Mouse (Mus musculus): ENCODE measurements around the gene Catsper1.

DNA sequence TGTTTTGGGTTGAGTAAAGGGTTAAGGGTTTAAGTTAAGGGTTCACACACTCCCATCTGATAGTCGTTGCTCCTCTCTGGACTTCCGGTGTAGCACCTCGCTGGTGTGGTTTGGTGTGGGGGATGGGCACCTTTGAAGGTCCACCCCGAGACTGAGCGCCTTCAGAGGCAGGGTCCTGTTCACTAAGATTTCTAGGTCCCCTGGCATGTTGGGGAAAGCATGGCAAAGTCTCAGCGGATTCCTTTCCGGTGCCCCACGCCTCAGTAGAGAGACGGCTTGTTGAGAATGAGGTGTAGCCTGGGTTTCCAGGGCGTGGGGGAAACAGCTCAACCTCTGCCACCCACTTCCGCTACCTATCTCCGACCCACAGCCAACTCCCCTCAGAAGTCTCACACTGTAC, 54.1 kb downstream of the Catsper1 start:
- no peak for TF ChIP-seq CTCF (IDR thresholded peaks at IDR 0.05; ENCODE audit: borderline replicate concordance, extremely low read depth, insufficient read depth, insufficient read length)
- no peak for TF ChIP-seq POLR2A (IDR thresholded peaks at IDR 0.05; ENCODE audit: borderline replicate concordance, extremely low read depth, insufficient read depth, insufficient read length, poor library complexity, severe bottlenecking)

Data from brain, embryonic 14.5 days (tissue).